Mouse (Mus musculus) liver, adult 2 months (tissue): ENCODE results near the gene Tesmin. TPM values are rescaled to one million over a fixed set of nuclear protein-coding genes. Genes with fewer than 3 reads are reported as not detected.
A peak's percentile ranks its signal among the peaks of the same experiment; 100 is the strongest.

Experiments
- DNase-seq: peaks from one replicate; pipeline ENCODE4 v3.0.0-alpha.2; 2011; ENCODE audit warnings: low read depth, low spot score; ENCODE audit errors: extremely low read depth
- H3K27ac ChIP-seq: fragments of 200-500 bp; replicated peaks from 2 replicates; pipeline ENCODE4 v1.5.1; 2012; ENCODE audit warnings: low read depth, mild to moderate bottlenecking, control low read depth, inconsistent platforms, low read length; ENCODE audit not compliant: insufficient read depth
- H3K27me3 ChIP-seq: fragments of 200-500 bp; 2 replicates; pipeline ENCODE4 v1.6.1; 2012; ENCODE audit warnings: mild to moderate bottlenecking, moderate library complexity, low read length, inconsistent platforms; ENCODE audit not compliant: control insufficient read depth, insufficient read depth
- H3K36me3 ChIP-seq: fragments of 200-500 bp; 2 replicates; pipeline ENCODE4 v1.6.1; 2012; ENCODE audit warnings: low read length, inconsistent platforms; ENCODE audit not compliant: control insufficient read depth, insufficient read depth
- H3K4me1 ChIP-seq: fragments of 200-500 bp; 2 replicates; pipeline ENCODE4 v1.6.1; 2011; ENCODE audit warnings: low read length; ENCODE audit not compliant: control insufficient read depth, insufficient read depth
- H3K4me3 ChIP-seq: fragments of 200-500 bp; 2 replicates; pipeline ENCODE4 v1.5.1; 2011; ENCODE audit warnings: low read depth, mild to moderate bottlenecking, control low read depth, low read length, moderate library complexity; ENCODE audit not compliant: insufficient read depth
- H3K79me2 ChIP-seq: fragments of 200-500 bp; 2 replicates; pipeline ENCODE4 v1.6.1; 2012; ENCODE audit warnings: inconsistent platforms, mild to moderate bottlenecking, low read length, moderate library complexity; ENCODE audit not compliant: control insufficient read depth, insufficient read depth
- H3K9ac ChIP-seq: fragments of 200-500 bp; 2 replicates; pipeline ENCODE4 v1.6.1; 2012; ENCODE audit warnings: low read depth, mild to moderate bottlenecking, control low read depth, inconsistent platforms, low read length
- CTCF ChIP-seq: fragments of 200-500 bp; IDR thresholded peaks from 2 replicates; pipeline ENCODE4 v1.5.1; 2011; ENCODE audit warnings: low read depth, low read length, control low read depth
- POLR2A ChIP-seq: fragments of 200-500 bp; IDR thresholded peaks from 2 replicates; pipeline ENCODE4 v1.6.1; 2011; ENCODE audit warnings: low read length, control low read depth; ENCODE audit not compliant: insufficient read depth; ENCODE audit errors: extremely low read depth
- WGBS: fragments of 180-500 bp; shearing (Covaris S2); methylation state at CpG from one replicate; pipeline ENCODE4 v1.1.7; 2018; 5-methylcytosine and 5-hydroxymethylcytosine counted together
- polyA plus RNA-seq: library from polyadenylated mRNA; depleted of rRNA; stranded (reverse); fragments of >200 nt; gene quantifications from 2 replicates; pipeline ENCODE4 v1.2.3, GENCODE M21; 2012; rRNA removed
- total RNA-seq: library from RNA; depleted of rRNA; stranded (reverse); fragments of >200 nt; gene quantifications from 2 replicates; pipeline ENCODE4 v1.2.3, GENCODE M21; 2014; rRNA removed

Tesmin gene
- total and polyA plus RNA-seq, 2 experiments = 0.33 to 0.46 TPM

GRCm38 (mm10) chr19:3450714-3451113, 62.1 kb downstream of the Tesmin start:
- Histone ChIP-seq H3K36me3 (peaks cover 2% of the 10 kb centered on the region; the same call in 1 of the 2 replicates), H3K4me3 (no peak overlapping the region), H3K27ac (no peak overlapping the region), H3K27me3 (no peaks in the 10 kb centered on the region), H3K79me2 (no peaks in the 10 kb centered on the region), H3K4me1 (no peaks in the 10 kb centered on the region), H3K9ac (no peak overlapping the region)
- DNase-seq = no peak
- WGBS = 89% methylated on average over 3 of the region's 3 CpGs
- no peak for TF ChIP-seq CTCF
- TF ChIP-seq POLR2A = no peak

- Histone ChIP-seq H3K4me1 (no peaks in the 10 kb centered on the region), H3K9ac (no peak overlapping the region), H3K27me3 (no peaks in the 10 kb centered on the region), H3K79me2 (no peaks in the 10 kb centered on the region), H3K36me3 (peaks cover 6% of the 10 kb centered on the region), H3K27ac (no peak overlapping the region), H3K4me3 (no peak overlapping the region)
- DNase-seq = peak; percentile 61
- no peak for TF ChIP-seq POLR2A
- TF ChIP-seq CTCF = peak; percentile 41; the same call in 1 of the 2 replicates
- WGBS = 13% methylated on average over 6 of the region's 6 CpGs
These were observed 62.5 kb downstream of the Tesmin start for GRCm38 (mm10) chr19:3451170-3451569.

GRCm38 (mm10) chr19:3451649-3452048, 63.0 kb downstream of the Tesmin start:
- DNase-seq = no peak
- Histone ChIP-seq H3K27ac (no peak overlapping the region), H3K36me3 (peaks cover 8% of the 10 kb centered on the region), H3K9ac (no peak overlapping the region), H3K4me1 (no peaks in the 10 kb centered on the region), H3K79me2 (no peaks in the 10 kb centered on the region), H3K4me3 (no peak overlapping the region), H3K27me3 (no peaks in the 10 kb centered on the region)
- TF ChIP-seq CTCF (no peak), POLR2A (no peak)
- WGBS = 33% methylated on average over 6 of the region's 6 CpGs

Other genes starting within 250 kb of the Tesmin start
- 35.2 and 41.1 TPM in 2 replicates for gene Mrpl21, start 106.0 kb upstream of the Tesmin start, total RNA-seq
- gene Mrpl21, start 106.0 kb upstream of the Tesmin start, polyA plus RNA-seq = 45.2 and 46.8 TPM in 2 replicates
- 1.7 and 1.8 TPM in 2 replicates for gene Ighmbp2, start 105.8 kb upstream of the Tesmin start, total RNA-seq
- 2.4 and 3.9 TPM in 2 replicates for gene Ighmbp2, start 105.8 kb upstream of the Tesmin start, polyA plus RNA-seq
- gene Cpt1a, start 66.5 kb upstream of the Tesmin start, total RNA-seq = 162 and 234 TPM in 2 replicates
- 182 and 211 TPM in 2 replicates for gene Cpt1a, start 66.5 kb upstream of the Tesmin start, polyA plus RNA-seq
- 0.28 TPM in 1 of 2 replicates, not detected in the other for gene Gal, start 25.7 kb downstream of the Tesmin start, total RNA-seq
- gene Gal, start 25.7 kb downstream of the Tesmin start, polyA plus RNA-seq = not detected in 2 replicates
- 57.5 and 63.7 TPM in 2 replicates for gene Ppp6r3, start 186.9 kb downstream of the Tesmin start, total RNA-seq
- gene Ppp6r3, start 186.9 kb downstream of the Tesmin start, polyA plus RNA-seq = 24.7 and 27.7 TPM in 2 replicates